Mouse (Mus musculus) ES-Bruce4 (cell line): ENCODE data around the gene Fgf18.

Experiments
- CTCF ChIP-seq: IDR thresholded peaks from one replicate; pipeline ENCODE4 v1.8.1; 2011; ENCODE audit warnings: low read depth, low read length
- EP300 ChIP-seq: IDR thresholded peaks from 2 replicates; pipeline ENCODE4 v1.6.1; 2011; ENCODE audit warnings: low read depth, low read length; ENCODE audit not compliant: insufficient read depth
- POLR2A ChIP-seq: IDR thresholded peaks from one replicate; pipeline ENCODE4 v1.8.1; 2011; ENCODE audit warnings: low read length; ENCODE audit not compliant: insufficient read depth

DNA sequence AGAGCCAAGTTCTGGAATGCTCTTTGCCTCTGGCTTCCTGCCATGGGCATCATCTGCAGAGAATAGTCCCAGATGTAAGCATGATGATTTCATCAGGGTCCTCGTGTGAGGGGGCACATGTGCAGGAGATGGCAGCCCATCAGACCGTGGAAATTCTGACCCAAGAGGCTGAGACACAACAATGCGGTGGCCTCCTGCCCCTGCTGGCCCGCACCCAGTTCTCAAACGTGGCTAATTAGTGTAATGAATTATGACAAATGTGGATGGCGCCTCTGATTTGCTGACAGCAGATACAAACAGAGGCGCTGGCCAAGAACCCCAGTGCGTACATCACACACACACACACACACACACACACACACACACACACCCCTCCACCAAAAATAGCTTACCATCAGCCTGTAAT is 42.3 kb downstream of the Fgf18 start:
- TF ChIP-seq CTCF: no peak
- TF ChIP-seq POLR2A: no peak
- TF ChIP-seq EP300: no peak
